Mouse (Mus musculus): ENCODE data around the gene Mrpl34.
"Not testable (repeated sequence)": the region's sequence is repeated elsewhere in the genome, so short reads cannot be mapped to it uniquely, and the experiment has no call there.

Gene Mrpl34

GRCm38 (mm10) chr8:71464513-71465500 is at the start of gene Mrpl34:
Mrpl34 (plus strand) TSS chr8:71464959.
- peak; percentile 91 for DNase-seq (ENCODE audit: low spot score)

- no peak for DNase-seq (ENCODE audit: low spot score)
These were observed 42.6 kb upstream of the Mrpl34 start for GRCm38 (mm10) chr8:71422121-71422520.

- not testable (repeated sequence) for DNase-seq (ENCODE audit: low spot score)
These were observed 31.8 kb upstream of the Mrpl34 start for GRCm38 (mm10) chr8:71432935-71433334.

- no peak for DNase-seq (ENCODE audit: low spot score)
These were observed 27.7 kb upstream of the Mrpl34 start for GRCm38 (mm10) chr8:71437041-71437440.

GRCm38 (mm10) chr8:71441404-71441803 is 23.4 kb upstream of the Mrpl34 start:
- peak; percentile 56 for DNase-seq (ENCODE audit: low spot score)

- DNase-seq (ENCODE audit: low spot score), result no peak
These were observed 19.7 kb upstream of the Mrpl34 start for GRCm38 (mm10) chr8:71445096-71445495.

GRCm38 (mm10) chr8:71451337-71451736 is 13.4 kb upstream of the Mrpl34 start:
- no peak for DNase-seq (ENCODE audit: low spot score)

- DNase-seq (ENCODE audit: low spot score), result no peak
These were observed 13.0 kb upstream of the Mrpl34 start for GRCm38 (mm10) chr8:71451777-71452176.

- no peak for DNase-seq (ENCODE audit: low spot score)
These were observed 12.1 kb upstream of the Mrpl34 start for GRCm38 (mm10) chr8:71452669-71453068.

GRCm38 (mm10) chr8:71454668-71455067 is 10.1 kb upstream of the Mrpl34 start:
- DNase-seq (ENCODE audit: low spot score), result no peak

GRCm38 (mm10) chr8:71456906-71457305 is 7.9 kb upstream of the Mrpl34 start:
- DNase-seq (ENCODE audit: low spot score), result no peak

- no peak for DNase-seq (ENCODE audit: low spot score)
These were observed 7.0 kb upstream of the Mrpl34 start for GRCm38 (mm10) chr8:71457659-71458270.

- DNase-seq (ENCODE audit: low spot score), result no peak
These were observed 4.0 kb upstream of the Mrpl34 start for GRCm38 (mm10) chr8:71460716-71461115.

GRCm38 (mm10) chr8:71461152-71461840 is 3.5 kb upstream of the Mrpl34 start:
- DNase-seq (ENCODE audit: low spot score), result no peak

- no peak for DNase-seq (ENCODE audit: low spot score)
These were observed 2.6 kb upstream of the Mrpl34 start for GRCm38 (mm10) chr8:71462191-71462590.

- DNase-seq (ENCODE audit: low spot score), result no peak
These were observed 2.0 kb upstream of the Mrpl34 start for GRCm38 (mm10) chr8:71462786-71463185.

GRCm38 (mm10) chr8:71463188-71464033 is 1.3 kb upstream of the Mrpl34 start, which contains the start of gene Abhd8:
Abhd8 (minus strand) TSS chr8:71463655.
- DNase-seq (ENCODE audit: low spot score), result peak; percentile 97

- no peak for DNase-seq (ENCODE audit: low spot score)
These were observed 974 bp downstream of the Mrpl34 start for GRCm38 (mm10) chr8:71465733-71466132.

GRCm38 (mm10) chr8:71466198-71466597 is 1.4 kb downstream of the Mrpl34 start:
- no peak for DNase-seq (ENCODE audit: low spot score)

GRCm38 (mm10) chr8:71467201-71467600 is 2.4 kb downstream of the Mrpl34 start:
- DNase-seq (ENCODE audit: low spot score), result no peak

GRCm38 (mm10) chr8:71468001-71468400 is 3.2 kb downstream of the Mrpl34 start:
- DNase-seq (ENCODE audit: low spot score), result no peak

GRCm38 (mm10) chr8:71468916-71469315 is 4.2 kb downstream of the Mrpl34 start, which contains the start of gene Dda1:
Dda1 (plus strand) TSS chr8:71469199.
- DNase-seq (ENCODE audit: low spot score), result peak; percentile 89
